Mouse (Mus musculus) intestine, embryonic 14.5 days (tissue): ENCODE results near the gene Sec14l4. TPM values are rescaled to one million over a fixed set of nuclear protein-coding genes. Genes with fewer than 3 reads are reported as not detected.

Experiments used
- ATAC-seq: fragments of 200-750 bp; cut with Nextera tagmentation; replicated peaks from 2 replicates; pipeline ENCODE4 v1.8.0; 2017; ENCODE audit warnings: low read depth, moderate number of reproducible peaks, moderate TSS enrichment, moderate library complexity; ENCODE audit not compliant: low FRiP score, low TSS enrichment
- DNase-seq: peaks from one replicate; pipeline ENCODE4 v3.0.0-alpha.2; 2018; ENCODE audit warnings: low spot score
- H3K27ac ChIP-seq: fragments of 300-500 bp; sonication (generic); 2 replicates; pipeline ENCODE4 v1.5.1; 2014; ENCODE audit warnings: low read depth, mild to moderate bottlenecking, control low read depth
- H3K27me3 ChIP-seq: fragments of 300-500 bp; sonication (generic); replicated peaks from 2 replicates; pipeline ENCODE4 v1.6.1; 2014; ENCODE audit warnings: low read length, control low read depth; ENCODE audit not compliant: control insufficient read depth, insufficient read depth
- H3K36me3 ChIP-seq: fragments of 300-500 bp; sonication (generic); 2 replicates; pipeline ENCODE4 v1.6.1; 2014; ENCODE audit warnings: low read length, control low read depth; ENCODE audit not compliant: control insufficient read depth, insufficient read depth
- H3K4me1 ChIP-seq: fragments of 300-500 bp; sonication (generic); replicated peaks from 2 replicates; pipeline ENCODE4 v1.6.1; 2014; ENCODE audit warnings: low read length, control low read depth, mixed read lengths; ENCODE audit not compliant: control insufficient read depth, insufficient read depth
- H3K4me2 ChIP-seq: fragments of 300-500 bp; sonication (generic); 2 replicates; pipeline ENCODE4 v1.6.1; 2014; ENCODE audit warnings: low read length
- H3K4me3 ChIP-seq: fragments of 300-500 bp; sonication (generic); 2 replicates; pipeline ENCODE4 v1.5.1; 2014; ENCODE audit warnings: low read depth, low read length, control low read depth, mixed read lengths
- H3K9ac ChIP-seq: fragments of 300-500 bp; sonication (generic); 2 replicates; pipeline ENCODE4 v1.6.1; 2014; ENCODE audit warnings: mild to moderate bottlenecking, low read length
- H3K9me3 ChIP-seq: fragments of 300-500 bp; sonication (generic); 2 replicates; pipeline ENCODE4 v1.6.1; 2016; ENCODE audit warnings: low read length, control low read depth; ENCODE audit not compliant: control insufficient read depth
- whole genome bisulfite sequencing: fragments of 180-500 bp; shearing (Covaris S2); extraction: QIAGEN DNeasy Blood & Tissue Kit; methylation state at CpG from one replicate; pipeline ENCODE4 v1.1.7; 2014; 5-methylcytosine and 5-hydroxymethylcytosine counted together
- polyA plus RNA-seq: library from polyadenylated mRNA; unstranded; fragments of >200 nt; fragmentation: Nextera tagmentation; extraction: Ambion mirVana; gene quantifications from 2 replicates; pipeline ENCODE4 v1.2.1, GENCODE M21; 2014

Sec14l4 gene
- polyA plus RNA-seq, 1 experiment from 2014 or later: 0.38 TPM

- ATAC-seq (no peak), DNase-seq (no peak)
- Histone ChIP-seq H3K4me1 (no peaks in the 10 kb centered on the region), H3K36me3 (no peaks in the 10 kb centered on the region), H3K4me3 (no peak overlapping the region), H3K9me3 (no peaks in the 10 kb centered on the region), H3K27ac (no peak overlapping the region), H3K27me3 (no peaks in the 10 kb centered on the region), H3K4me2 (no peak overlapping the region), H3K9ac (no peak overlapping the region)
- WGBS: 83% methylated on average over 7 of the region's 7 CpGs
Measured at GRCm38 (mm10) chr11:4078267-4078933, 47.1 kb downstream of the Sec14l4 start.

- Histone ChIP-seq H3K27me3 (no peaks in the 10 kb centered on the region), H3K9me3 (no peaks in the 10 kb centered on the region), H3K27ac (no peak overlapping the region), H3K4me2 (no peak overlapping the region), H3K9ac (no peak overlapping the region), H3K4me3 (no peak overlapping the region), H3K36me3 (no peaks in the 10 kb centered on the region), H3K4me1 (no peaks in the 10 kb centered on the region)
- no peak for ATAC-seq
- WGBS: 11% methylated on average over 4 of the region's 4 CpGs
- peak; percentile 86 for DNase-seq
Measured at GRCm38 (mm10) chr11:4080219-4080618, 49.0 kb downstream of the Sec14l4 start.

- Histone ChIP-seq H3K4me3 (no peak overlapping the region), H3K36me3 (no peaks in the 10 kb centered on the region), H3K9me3 (no peaks in the 10 kb centered on the region), H3K27me3 (no peaks in the 10 kb centered on the region), H3K9ac (no peak overlapping the region), H3K27ac (no peak overlapping the region), H3K4me1 (no peaks in the 10 kb centered on the region), H3K4me2 (no peak overlapping the region)
- DNase-seq (peak; percentile 75), ATAC-seq (no peak)
- 39% methylated on average over 5 of the region's 5 CpGs for WGBS
Measured at GRCm38 (mm10) chr11:4083316-4084078, 52.2 kb downstream of the Sec14l4 start.

- 68% methylated on average over 1 of the region's 1 CpGs for WGBS
- H3K9ac ChIP-seq: no peak overlapping the region
- no peaks in the 10 kb centered on the region for H3K27me3 ChIP-seq
- ATAC-seq (no peak), DNase-seq (no peak)
- no peaks in the 10 kb centered on the region for H3K4me1 ChIP-seq
- H3K27ac ChIP-seq: no peak overlapping the region
- no peaks in the 10 kb centered on the region for H3K9me3 ChIP-seq
- no peak overlapping the region for H3K4me3 ChIP-seq
- peaks cover under 1% of the 10 kb centered on the region for H3K36me3 ChIP-seq
- no peak overlapping the region for H3K4me2 ChIP-seq
Measured at GRCm38 (mm10) chr11:4086246-4086645, 55.0 kb downstream of the Sec14l4 start.

- 64% methylated on average over 2 of the region's 2 CpGs for WGBS
- H3K9ac ChIP-seq: no peak overlapping the region
Measured at GRCm38 (mm10) chr11:4087267-4087666, 56.0 kb downstream of the Sec14l4 start.

GRCm38 (mm10) chr11:4093459-4094377 lies 62.5 kb downstream of the Sec14l4 start:
- H3K9ac ChIP-seq: no peak overlapping the region

More at GRCm38 (mm10) chr11:4087267-4087666, 56.0 kb downstream of the Sec14l4 start:
- no peak overlapping the region for H3K4me2 ChIP-seq
- peaks cover 11% of the 10 kb centered on the region for H3K36me3 ChIP-seq
- no peak overlapping the region for H3K27ac ChIP-seq
- no peak for ATAC-seq
- H3K4me3 ChIP-seq: no peak overlapping the region
- DNase-seq: no peak
- no peaks in the 10 kb centered on the region for H3K9me3 ChIP-seq
- H3K4me1 ChIP-seq: no peaks in the 10 kb centered on the region
- no peaks in the 10 kb centered on the region for H3K27me3 ChIP-seq

GRCm38 (mm10) chr11:4094378-4095170 lies 63.3 kb downstream of the Sec14l4 start:
- Histone ChIP-seq H3K4me3 (peak overlapping the region; percentile 59), H3K36me3 (peaks cover 12% of the 10 kb centered on the region), H3K27me3 (no peaks in the 10 kb centered on the region), H3K9ac (peak overlapping the region; percentile 45), H3K4me1 (peaks cover 15% of the 10 kb centered on the region), H3K27ac (peak overlapping the region; percentile 66), H3K9me3 (no peaks in the 10 kb centered on the region), H3K4me2 (peak overlapping the region; percentile 70)
- 10% methylated on average over 24 of the region's 24 CpGs for WGBS
- peak; percentile 3; the same call in 1 of the 2 replicates for ATAC-seq
- peak; percentile 82 for DNase-seq

More at GRCm38 (mm10) chr11:4093459-4094377, 62.5 kb downstream of the Sec14l4 start:
- WGBS: 79% methylated on average over 18 of the region's 18 CpGs
- peak overlapping the region; percentile 51 for H3K27ac ChIP-seq
- DNase-seq (no peak), ATAC-seq (no peak)
- peak overlapping the region; percentile 70 for H3K4me2 ChIP-seq
- no peaks in the 10 kb centered on the region for H3K9me3 ChIP-seq
- H3K4me1 ChIP-seq: peaks cover 15% of the 10 kb centered on the region
- peak overlapping the region; percentile 59; the same call in 1 of the 2 replicates for H3K4me3 ChIP-seq
- H3K27me3 ChIP-seq: no peaks in the 10 kb centered on the region
- H3K36me3 ChIP-seq: peaks cover 12% of the 10 kb centered on the region
